7 mouse cellular contexts compared by ENCODE assay signal in genomic region chr4:130188806-130189297, GRCm38 (mm10). TPM values are rescaled to one million over a fixed set of nuclear protein-coding genes. Genes with fewer than 3 reads are reported as not detected.
A peak's percentile ranks its signal among the peaks of the same experiment; 100 is the strongest.
DNase-seq lines count a peak whose midpoint lies in the region; ATAC-seq and TF ChIP-seq lines count a peak whose summit lies in the region.

No protein-coding gene starts in this region.

- H3K27ac ChIP-seq in cortical plate, adult 2 months (ENCODE audit: insufficient read depth, low read length): no peak overlapping the region

- H3K4me3 ChIP-seq in cortical plate, adult 2 months (ENCODE audit: insufficient read depth, low read length): no peak overlapping the region

- ATAC-seq in inflammation-experienced regulatory T-cells, adult 6 months: peak; percentile 38

- DNase-seq in adrenal gland, adult (ENCODE audit: inconsistent age in 2 of 2, low spot score in 1 of 2): peak; percentile 87 to 94
- DNase-seq in gastrocnemius, postnatal 14 days: peak; percentile 85
- peak; percentile 83 to 87 for DNase-seq in left cerebral cortex, postnatal 10 days (ENCODE audit: extremely low spot score in 1 of 2, low spot score in 2 of 2)
- DNase-seq in mesoderm, embryonic 11.5 days (ENCODE audit: low read depth, low spot score): peak; percentile 90
- peak; percentile 52 to 58 for DNase-seq in right cerebral cortex, postnatal 36 days (ENCODE audit: low spot score in 2 of 2)

- no peak for TF ChIP-seq POLR2A in cortical plate, adult 2 months (IDR thresholded peaks at IDR 0.05; ENCODE audit: extremely low read depth, insufficient read depth, low read length)

- H3K4me1 ChIP-seq in cortical plate, adult 2 months (ENCODE audit: control insufficient read depth, insufficient read depth, low read length): no peaks in the 10 kb centered on the region

- intact Hi-C loops in gastrocnemius, postnatal 14 days (cut with DNase I; ENCODE audit: low total_unique reads): loop anchor here (2.0 to 10.0 kb wide), 3 partner anchors 50 to 224 kb away; partner anchors contain the start of gene Hcrtr1
- intact Hi-C loops in left cerebral cortex, postnatal 10 days (cut with DNase I): loop anchor here (5.0 kb wide), 1 partner anchor 227 kb away; no protein-coding TSS in a partner anchor

- peak; percentile 97 for TF ChIP-seq CTCF in cortical plate, adult 2 months (IDR thresholded peaks at IDR 0.05; ENCODE audit: extremely low read depth, insufficient read depth, low read length)

RNA-seq across cellular contexts. Expression of gene Tinagl1, which starts 13.9 kb away (rescaled TPM):
- 14.1 and 14.5 TPM in 2 replicates for polyA plus RNA-seq in cortical plate, adult 2 months (2012; rRNA removed)
- total RNA-seq in gastrocnemius, postnatal 14 days (2021): 10 to 100 TPM; 29.3 to 39.2 TPM
- not detected for polyA plus RNA-seq in inflammation-experienced regulatory T-cells, adult 6 months (2017; shearing (Covaris generic))
- 1 to 10 TPM; 2.3 to 2.7 TPM for total RNA-seq in left cerebral cortex, postnatal 10 days (2021)

RNA-seq across cellular contexts. Expression of gene Gm853, which starts 33.3 kb away (rescaled TPM):
- polyA plus RNA-seq in cortical plate, adult 2 months (2012; rRNA removed): not detected in 2 replicates
- total RNA-seq in gastrocnemius, postnatal 14 days (2021): not detected
- not detected for polyA plus RNA-seq in inflammation-experienced regulatory T-cells, adult 6 months (2017; shearing (Covaris generic))
- not detected for total RNA-seq in left cerebral cortex, postnatal 10 days (2021)

RNA-seq across cellular contexts. Expression of gene Hcrtr1, which starts 49.7 kb away (rescaled TPM):
- 3.9 and 4.5 TPM in 2 replicates for polyA plus RNA-seq in cortical plate, adult 2 months (2012; rRNA removed)
- total RNA-seq in gastrocnemius, postnatal 14 days (2021): not detected
- polyA plus RNA-seq in inflammation-experienced regulatory T-cells, adult 6 months (2017; shearing (Covaris generic)): not detected
- total RNA-seq in left cerebral cortex, postnatal 10 days (2021): 10 to 100 TPM; 11.2 TPM

Comparison
In these comparisons a context has a peak if more than half of its experiments do, and no peak if none do; other contexts are left out.
1. RNA of gene Tinagl1, which starts 13.9 kb away (total RNA-seq): 29.3 to 39.2 TPM in gastrocnemius, postnatal 14 days; 2.3 to 2.7 TPM in left cerebral cortex, postnatal 10 days; every median in the first group is over 4 times any median in the second.
2. RNA of gene Hcrtr1, which starts 49.7 kb away (total RNA-seq): 11.2 TPM in left cerebral cortex, postnatal 10 days; not detected in gastrocnemius, postnatal 14 days; every median in the first group is over 10 times any median in the second.
3. Peak in every context shown above with its lines, with median percentiles within 50 percentile points of each other: DNase-seq.